Mouse (Mus musculus): ENCODE measurements at regions not wholly inside any gene's neighbourhood (a gene's known extent, or its start where the extent isn't known, plus 50 kb on each side); places are given as distances from the start of the nearest gene placed in this dataset.
A peak's percentile ranks its signal among the peaks of the same experiment; 100 is the strongest.

GRCm38 (mm10) chr11:111443381-111443780, 377.4 kb downstream of the Kcnj2 start:
- DNase-seq (ENCODE audit: low spot score), result peak; percentile 21

- DNase-seq (ENCODE audit: low spot score), result peak; percentile 24
Observed at GRCm38 (mm10) chr11:111444791-111445190, 378.8 kb downstream of the Kcnj2 start.

- DNase-seq (ENCODE audit: low spot score), result peak; percentile 66
Observed at GRCm38 (mm10) chr11:111445764-111446163, 379.8 kb downstream of the Kcnj2 start.

- DNase-seq (ENCODE audit: low spot score), result no peak
Observed at GRCm38 (mm10) chr11:111450811-111451494, 385.0 kb downstream of the Kcnj2 start.

- no peak for DNase-seq (ENCODE audit: low spot score)
Observed at GRCm38 (mm10) chr11:111460046-111460445, 394.1 kb downstream of the Kcnj2 start.

GRCm38 (mm10) chr11:111484981-111485380, 419.0 kb downstream of the Kcnj2 start:
- no peak for DNase-seq (ENCODE audit: low spot score)

- no peak for DNase-seq (ENCODE audit: low spot score)
Observed at GRCm38 (mm10) chr11:111512471-111512870, 446.5 kb downstream of the Kcnj2 start.

GRCm38 (mm10) chr11:111522716-111523115, 456.8 kb downstream of the Kcnj2 start:
- no peak for DNase-seq (ENCODE audit: low spot score)

GRCm38 (mm10) chr11:111523465-111523864, 457.5 kb downstream of the Kcnj2 start:
- peak; percentile 32 for DNase-seq (ENCODE audit: low spot score)

- DNase-seq (ENCODE audit: low spot score), result no peak
Observed at GRCm38 (mm10) chr11:111526010-111526742, 460.2 kb downstream of the Kcnj2 start.

- DNase-seq (ENCODE audit: low spot score), result no peak
Observed at GRCm38 (mm10) chr11:111529591-111529990, 463.6 kb downstream of the Kcnj2 start.

GRCm38 (mm10) chr11:111530912-111531311, 464.9 kb downstream of the Kcnj2 start:
- DNase-seq (ENCODE audit: low spot score), result no peak

- no peak for DNase-seq (ENCODE audit: low spot score)
Observed at GRCm38 (mm10) chr11:111532457-111532856, 466.5 kb downstream of the Kcnj2 start.

GRCm38 (mm10) chr11:111536040-111536836, 470.3 kb downstream of the Kcnj2 start:
- DNase-seq (ENCODE audit: low spot score), result peak; percentile 23

- DNase-seq (ENCODE audit: low spot score), result peak; percentile 42
Observed at GRCm38 (mm10) chr11:111537654-111538053, 471.7 kb downstream of the Kcnj2 start.

- no peak for DNase-seq (ENCODE audit: low spot score)
Observed at GRCm38 (mm10) chr11:111539960-111540359, 474.0 kb downstream of the Kcnj2 start.

- DNase-seq (ENCODE audit: low spot score), result no peak
Observed at GRCm38 (mm10) chr11:111545291-111545690, 479.3 kb downstream of the Kcnj2 start.

- DNase-seq (ENCODE audit: low spot score), result no peak
Observed at GRCm38 (mm10) chr11:111555131-111555530, 489.2 kb downstream of the Kcnj2 start.

GRCm38 (mm10) chr11:111555615-111556014, 489.7 kb downstream of the Kcnj2 start:
- no peak for DNase-seq (ENCODE audit: low spot score)

GRCm38 (mm10) chr11:111558302-111559140, 492.6 kb downstream of the Kcnj2 start:
- no peak for DNase-seq (ENCODE audit: low spot score)

GRCm38 (mm10) chr11:111563171-111563570, 497.2 kb downstream of the Kcnj2 start:
- no peak for DNase-seq (ENCODE audit: low spot score)

GRCm38 (mm10) chr11:111568041-111568440, 502.1 kb downstream of the Kcnj2 start:
- DNase-seq (ENCODE audit: low spot score), result no peak
